Mouse (Mus musculus): ENCODE measurements around the gene Myo1d. TPM values are rescaled to one million over a fixed set of nuclear protein-coding genes. Genes with fewer than 3 reads are reported as not detected.

Gene Myo1d
- polyA plus RNA-seq, 1 experiment from 2014 or later = 8.1 TPM

DNA sequence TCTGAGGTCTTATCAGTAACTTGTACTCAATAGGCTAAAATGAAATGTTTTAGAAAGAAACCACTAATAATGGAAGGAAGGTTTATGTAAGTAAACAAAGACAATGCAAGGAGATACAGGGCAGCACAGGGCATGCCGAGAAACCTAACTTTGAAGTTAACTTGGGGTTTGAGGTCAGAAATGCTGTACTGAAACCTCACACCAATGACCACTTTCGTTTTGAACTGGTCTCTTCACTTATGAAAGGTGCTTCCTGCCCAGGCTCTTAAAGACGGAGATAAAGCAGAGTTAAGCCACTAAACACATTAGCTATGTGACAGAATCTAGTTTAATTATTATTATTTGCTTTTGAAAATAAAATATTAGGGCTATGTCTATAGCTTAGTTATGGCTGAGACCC, 204.0 kb downstream of the Myo1d start:
- WGBS = 71% methylated on average over 3 of the region's 3 CpGs
- H3K36me3 ChIP-seq = no peaks in the 10 kb centered on the region
- no peaks in the 10 kb centered on the region for H3K27me3 ChIP-seq (ENCODE audit: insufficient read depth, poor library complexity, severe bottlenecking)
- H3K4me1 ChIP-seq = no peaks in the 10 kb centered on the region
- no peaks in the 10 kb centered on the region for H3K9me3 ChIP-seq
- H3K4me3 ChIP-seq = no peak overlapping the region
- DNase-seq (ENCODE audit: low spot score) = no peak
- no peak overlapping the region for H3K27ac ChIP-seq

GRCm38 (mm10) chr11:80566286-80566685, 213.5 kb downstream of the Myo1d start:
- H3K4me1 ChIP-seq = peaks cover 5% of the 10 kb centered on the region; the same call in 1 of the 2 replicates
- no peaks in the 10 kb centered on the region for H3K9me3 ChIP-seq
- no peak overlapping the region for H3K4me3 ChIP-seq
- no peaks in the 10 kb centered on the region for H3K36me3 ChIP-seq
- DNase-seq (ENCODE audit: low spot score) = no peak
- H3K27ac ChIP-seq = no peak overlapping the region
- no peaks in the 10 kb centered on the region for H3K27me3 ChIP-seq (ENCODE audit: insufficient read depth, poor library complexity, severe bottlenecking)
- 58% methylated on average over 3 of the region's 3 CpGs for WGBS

GRCm38 (mm10) chr11:80564975-80565965, 214.6 kb downstream of the Myo1d start:
- WGBS = 62% methylated on average over 7 of the region's 7 CpGs
- Histone ChIP-seq H3K36me3 (no peaks in the 10 kb centered on the region), H3K4me1 (peaks cover 5% of the 10 kb centered on the region; the same call in 1 of the 2 replicates), H3K9me3 (no peaks in the 10 kb centered on the region), H3K27me3 (ENCODE audit: insufficient read depth, poor library complexity, severe bottlenecking) (no peaks in the 10 kb centered on the region), H3K4me3 (no peak overlapping the region), H3K27ac (no peak overlapping the region)
- no peak for DNase-seq (ENCODE audit: low spot score)

DNA sequence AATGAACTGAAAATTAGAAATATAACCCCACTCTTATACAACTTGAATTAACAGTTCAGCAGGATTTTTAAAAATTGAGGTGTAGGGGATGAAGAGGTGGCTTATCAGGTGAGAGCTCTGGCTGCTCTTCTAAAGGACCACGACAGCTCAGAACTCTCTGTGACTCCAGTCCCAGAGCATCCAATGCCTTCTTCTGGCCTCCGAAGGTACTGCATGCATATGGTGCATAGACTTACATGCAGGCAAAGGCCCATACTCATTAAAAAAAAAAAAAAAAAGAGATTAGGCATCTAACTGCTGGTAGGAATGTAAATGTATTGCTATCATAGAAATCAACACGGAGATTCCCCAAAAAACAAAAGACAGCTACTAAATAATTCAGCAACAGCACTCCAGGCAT, 217.3 kb downstream of the Myo1d start:
- no peaks in the 10 kb centered on the region for H3K36me3 ChIP-seq
- H3K4me3 ChIP-seq = no peak overlapping the region
- H3K27me3 ChIP-seq (ENCODE audit: insufficient read depth, poor library complexity, severe bottlenecking) = no peaks in the 10 kb centered on the region
- no peaks in the 10 kb centered on the region for H3K9me3 ChIP-seq
- no peak overlapping the region for H3K27ac ChIP-seq
- no peak for DNase-seq (ENCODE audit: low spot score)
- WGBS = 34% methylated on average over 3 of the region's 3 CpGs
- peaks cover 5% of the 10 kb centered on the region; the same call in 1 of the 2 replicates for H3K4me1 ChIP-seq

DNA sequence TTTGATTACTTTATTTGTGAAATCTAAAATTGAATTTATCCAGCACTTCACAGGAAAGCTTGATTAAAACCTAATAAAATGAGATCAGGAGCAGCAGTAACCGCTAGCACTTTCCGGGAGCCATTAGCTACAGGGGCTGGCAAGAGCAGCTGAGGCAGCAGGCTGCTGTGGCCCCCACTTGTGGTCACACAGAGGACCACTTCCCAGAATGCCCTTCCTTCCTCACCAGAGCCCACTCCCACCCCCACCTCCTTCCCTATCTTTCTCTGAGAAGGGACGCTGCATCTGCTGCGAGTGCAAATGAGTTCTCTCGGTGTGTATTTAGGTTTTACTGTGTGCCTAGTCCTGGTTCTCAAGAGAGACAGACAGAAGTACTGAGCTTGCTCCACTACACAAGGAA, 219.1 kb downstream of the Myo1d start:
- no peaks in the 10 kb centered on the region for H3K4me1 ChIP-seq
- DNase-seq (ENCODE audit: low spot score) = no peak
- WGBS = 62% methylated on average over 5 of the region's 5 CpGs
- H3K27me3 ChIP-seq (ENCODE audit: insufficient read depth, poor library complexity, severe bottlenecking) = no peaks in the 10 kb centered on the region
- H3K27ac ChIP-seq = no peak overlapping the region
- H3K9me3 ChIP-seq = no peaks in the 10 kb centered on the region
- no peak overlapping the region for H3K4me3 ChIP-seq
- no peaks in the 10 kb centered on the region for H3K36me3 ChIP-seq

DNA sequence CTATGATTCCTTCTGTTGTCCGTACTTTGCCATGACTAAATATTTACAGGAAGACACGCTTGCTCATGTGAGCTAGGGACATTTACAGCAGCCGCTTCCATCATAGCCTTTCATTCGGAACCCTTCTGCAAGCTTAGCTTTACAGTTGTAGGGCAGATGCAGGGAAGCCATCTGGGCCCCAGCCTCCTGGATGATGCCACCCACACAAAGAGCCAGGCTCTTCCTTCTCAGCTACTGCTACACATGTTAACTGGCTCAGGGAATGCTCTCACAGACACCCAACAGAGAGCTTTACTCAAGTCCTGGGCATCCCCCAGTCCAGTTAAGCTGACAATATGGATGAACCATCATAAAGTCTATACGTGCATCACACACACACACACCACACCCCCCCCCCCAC, 224.4 kb downstream of the Myo1d start:
- no peak for DNase-seq (ENCODE audit: low spot score)
- H3K4me3 ChIP-seq = no peak overlapping the region
- no peak overlapping the region for H3K27ac ChIP-seq
- no peaks in the 10 kb centered on the region for H3K4me1 ChIP-seq
- H3K36me3 ChIP-seq = no peaks in the 10 kb centered on the region
- H3K27me3 ChIP-seq (ENCODE audit: insufficient read depth, poor library complexity, severe bottlenecking) = no peaks in the 10 kb centered on the region
- 85% methylated on average over 5 of the region's 5 CpGs for WGBS
- H3K9me3 ChIP-seq = no peaks in the 10 kb centered on the region

- no peak overlapping the region for H3K4me3 ChIP-seq
- no peaks in the 10 kb centered on the region; the same call in 1 of the 2 replicates for H3K27me3 ChIP-seq (ENCODE audit: insufficient read depth, poor library complexity, severe bottlenecking)
- 76% methylated on average over 11 of the region's 11 CpGs for WGBS
- H3K36me3 ChIP-seq = no peaks in the 10 kb centered on the region
- H3K4me1 ChIP-seq = no peaks in the 10 kb centered on the region
- DNase-seq (ENCODE audit: low spot score) = no peak
- no peak overlapping the region for H3K27ac ChIP-seq
- no peaks in the 10 kb centered on the region for H3K9me3 ChIP-seq
Observed at GRCm38 (mm10) chr11:80553046-80553445, 226.8 kb downstream of the Myo1d start.

DNA sequence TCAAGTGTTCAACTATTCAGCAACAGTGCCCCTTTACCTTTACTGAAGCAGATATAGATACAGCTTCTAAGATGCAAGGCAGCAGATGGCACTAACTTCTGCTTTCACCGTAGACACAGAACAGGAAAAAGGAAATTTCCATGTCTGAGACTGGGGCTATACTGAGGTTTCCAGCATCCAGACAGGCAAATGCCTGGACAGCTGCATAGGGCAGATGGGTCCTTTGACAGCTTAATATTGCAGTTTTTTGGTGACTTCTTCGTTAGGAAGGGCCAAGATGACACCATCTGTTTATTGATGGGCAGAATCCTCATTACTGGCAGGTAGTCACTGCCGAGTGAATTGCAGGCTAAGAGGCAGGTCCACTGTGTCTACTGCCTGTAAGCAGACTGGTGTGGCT, 228.2 kb downstream of the Myo1d start:
- Histone ChIP-seq H3K4me3 (no peak overlapping the region), H3K27ac (no peak overlapping the region), H3K36me3 (no peaks in the 10 kb centered on the region), H3K4me1 (no peaks in the 10 kb centered on the region), H3K27me3 (ENCODE audit: insufficient read depth, poor library complexity, severe bottlenecking) (no peaks in the 10 kb centered on the region; the same call in 1 of the 2 replicates), H3K9me3 (no peaks in the 10 kb centered on the region)
- no peak for DNase-seq (ENCODE audit: low spot score)
- WGBS = 68% methylated on average over 3 of the region's 3 CpGs

GRCm38 (mm10) chr11:80550264-80550663, 229.6 kb downstream of the Myo1d start:
- WGBS = 68% methylated on average over 10 of the region's 10 CpGs
- Histone ChIP-seq H3K27me3 (ENCODE audit: insufficient read depth, poor library complexity, severe bottlenecking) (no peaks in the 10 kb centered on the region; the same call in 1 of the 2 replicates), H3K9me3 (no peaks in the 10 kb centered on the region), H3K4me1 (no peaks in the 10 kb centered on the region), H3K27ac (no peak overlapping the region), H3K36me3 (no peaks in the 10 kb centered on the region), H3K4me3 (no peak overlapping the region)
- no peak for DNase-seq (ENCODE audit: low spot score)

DNA sequence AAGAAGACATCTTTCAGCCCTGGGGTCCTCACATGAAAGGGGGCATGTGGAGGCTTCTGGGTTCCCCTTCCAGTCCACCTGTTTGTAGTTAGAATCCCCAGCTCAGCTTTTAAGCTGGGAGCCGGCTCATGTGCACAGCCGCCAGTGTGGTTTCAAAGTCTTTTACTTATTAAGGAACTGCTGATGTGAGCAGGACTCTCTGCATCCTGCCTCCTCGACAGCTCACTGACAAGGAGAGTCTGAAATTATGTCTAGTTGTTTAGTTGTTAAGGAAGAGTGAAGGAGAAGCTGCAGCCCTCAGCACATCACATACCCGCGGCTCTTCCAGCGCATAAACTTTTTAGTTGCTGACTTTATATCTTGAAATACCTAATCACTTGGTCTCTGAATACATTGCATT, 230.0 kb downstream of the Myo1d start:
- H3K4me1 ChIP-seq = no peaks in the 10 kb centered on the region
- H3K27ac ChIP-seq = no peak overlapping the region
- no peak for DNase-seq (ENCODE audit: low spot score)
- WGBS = 79% methylated on average over 6 of the region's 6 CpGs
- no peaks in the 10 kb centered on the region; the same call in 1 of the 2 replicates for H3K27me3 ChIP-seq (ENCODE audit: insufficient read depth, poor library complexity, severe bottlenecking)
- no peaks in the 10 kb centered on the region for H3K9me3 ChIP-seq
- H3K36me3 ChIP-seq = no peaks in the 10 kb centered on the region
- H3K4me3 ChIP-seq = no peak overlapping the region

- Histone ChIP-seq H3K27me3 (ENCODE audit: insufficient read depth, poor library complexity, severe bottlenecking) (no peaks in the 10 kb centered on the region; the same call in 1 of the 2 replicates), H3K4me1 (no peaks in the 10 kb centered on the region), H3K27ac (no peak overlapping the region), H3K4me3 (no peak overlapping the region), H3K36me3 (no peaks in the 10 kb centered on the region), H3K9me3 (no peaks in the 10 kb centered on the region)
- peak; percentile 59 for DNase-seq (ENCODE audit: low spot score)
- 66% methylated on average over 2 of the region's 2 CpGs for WGBS
Observed at GRCm38 (mm10) chr11:80546233-80546632, 233.6 kb downstream of the Myo1d start.

DNA sequence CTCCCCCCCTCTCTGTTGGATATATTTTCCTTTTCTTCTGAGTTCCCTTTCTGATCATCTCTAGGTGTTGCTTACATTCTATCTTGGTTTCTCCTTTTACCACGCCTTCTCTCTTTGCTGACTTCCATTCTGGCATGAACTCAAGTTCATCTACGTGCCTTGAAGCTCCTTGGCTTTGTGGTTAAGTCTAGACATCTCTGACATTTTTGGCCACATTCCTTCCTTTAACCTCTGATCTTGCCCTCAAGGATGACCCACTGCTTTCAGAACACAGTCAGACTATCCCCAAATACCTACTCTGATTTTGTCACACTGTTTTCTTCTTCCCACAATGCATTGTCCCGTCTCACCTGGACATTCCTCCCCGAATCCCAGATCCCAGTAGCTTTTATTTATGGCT, 240.8 kb downstream of the Myo1d start:
- H3K36me3 ChIP-seq = no peaks in the 10 kb centered on the region
- no peaks in the 10 kb centered on the region for H3K27me3 ChIP-seq (ENCODE audit: insufficient read depth, poor library complexity, severe bottlenecking)
- H3K9me3 ChIP-seq = no peaks in the 10 kb centered on the region
- H3K27ac ChIP-seq = no peak overlapping the region
- DNase-seq (ENCODE audit: low spot score) = no peak
- no peak overlapping the region for H3K4me3 ChIP-seq
- WGBS = 72% methylated on average over 4 of the region's 4 CpGs
- H3K4me1 ChIP-seq = no peaks in the 10 kb centered on the region

DNA sequence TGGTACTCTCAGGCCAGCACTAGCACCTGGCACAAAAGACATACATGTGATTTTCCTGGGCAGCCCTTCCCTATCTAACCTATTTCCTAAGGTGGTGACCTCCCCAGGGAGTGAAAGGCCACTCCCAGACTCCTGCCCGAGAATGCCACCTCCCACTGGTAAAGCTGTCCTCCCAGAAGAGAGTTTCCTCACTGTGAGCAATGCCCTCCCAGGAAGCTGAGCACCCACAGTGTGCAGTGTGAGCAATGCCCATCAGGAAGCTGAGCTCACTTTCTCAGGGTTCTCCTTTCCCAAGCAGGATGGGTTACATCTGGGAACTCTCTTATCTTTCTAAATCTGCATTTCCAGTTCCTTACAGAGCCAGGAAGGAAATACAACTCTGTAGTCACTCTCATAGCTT, 246.9 kb downstream of the Myo1d start:
- Histone ChIP-seq H3K27ac (no peak overlapping the region), H3K27me3 (ENCODE audit: insufficient read depth, poor library complexity, severe bottlenecking) (no peaks in the 10 kb centered on the region), H3K4me1 (peaks cover 10% of the 10 kb centered on the region; the same call in 1 of the 2 replicates), H3K9me3 (no peaks in the 10 kb centered on the region), H3K4me3 (no peak overlapping the region), H3K36me3 (no peaks in the 10 kb centered on the region)
- no peak for DNase-seq (ENCODE audit: low spot score)
- WGBS = 47% methylated on average over 1 of the region's 1 CpGs

All from heart, embryonic 10.5 days (tissue).